Mouse (Mus musculus) stomach, embryonic 14.5 days (tissue): ENCODE data around the gene Pcdh15. TPM values are rescaled to one million over a fixed set of nuclear protein-coding genes. Genes with fewer than 3 reads are reported as not detected.

Experiments used
- ATAC-seq: fragments of 200-750 bp; cut with Nextera tagmentation; 2 replicates; pipeline ENCODE4 v1.8.0; 2017; ENCODE audit warnings: low read depth, moderate TSS enrichment; ENCODE audit not compliant: insufficient number of reproducible peaks, insufficient read depth, low FRiP score
- H3K27ac ChIP-seq: fragments of 300-500 bp; sonication (generic); 2 replicates; pipeline ENCODE4 v1.5.1; 2014; ENCODE audit warnings: mild to moderate bottlenecking, low read length, moderate library complexity, mixed read lengths
- H3K27me3 ChIP-seq: fragments of 300-500 bp; sonication (generic); 2 replicates; pipeline ENCODE4 v1.6.1; 2014; ENCODE audit warnings: low read length, control low read depth, mixed read lengths; ENCODE audit not compliant: control insufficient read depth, insufficient read depth
- H3K36me3 ChIP-seq: fragments of 300-500 bp; sonication (generic); 2 replicates; pipeline ENCODE4 v1.6.1; 2014; ENCODE audit warnings: mild to moderate bottlenecking, control low read depth, low read length, moderate library complexity, mixed read lengths; ENCODE audit not compliant: control insufficient read depth, insufficient read depth
- H3K4me1 ChIP-seq: fragments of 300-500 bp; sonication (generic); 2 replicates; pipeline ENCODE4 v1.6.1; 2014; ENCODE audit warnings: low read length, control low read depth, mixed read lengths; ENCODE audit not compliant: control insufficient read depth, insufficient read depth
- H3K4me2 ChIP-seq: fragments of 300-500 bp; sonication (generic); replicated peaks from 2 replicates; pipeline ENCODE4 v1.6.1; 2014; ENCODE audit warnings: low read depth, low read length, control low read depth
- H3K4me3 ChIP-seq: fragments of 300-500 bp; sonication (generic); 2 replicates; pipeline ENCODE4 v1.5.1; 2014; ENCODE audit warnings: low read depth, low read length, control low read depth
- H3K9ac ChIP-seq: fragments of 300-500 bp; sonication (generic); replicated peaks from 2 replicates; pipeline ENCODE4 v1.6.1; 2014; ENCODE audit warnings: low read depth, mild to moderate bottlenecking, control low read depth, low read length, moderate library complexity, mixed read lengths
- H3K9me3 ChIP-seq: fragments of 300-500 bp; sonication (generic); 2 replicates; pipeline ENCODE4 v1.6.1; 2016; ENCODE audit warnings: low read depth, low read length, control low read depth; ENCODE audit not compliant: control insufficient read depth
- WGBS: fragments of 180-500 bp; shearing (Covaris S2); extraction: QIAGEN DNeasy Blood & Tissue Kit; methylation state at CpG from one replicate; pipeline ENCODE4 v1.1.7; 2014; 5-methylcytosine and 5-hydroxymethylcytosine counted together
- polyA plus RNA-seq: library from polyadenylated mRNA; unstranded; fragments of >200 nt; fragmentation: Nextera tagmentation; extraction: Ambion mirVana; gene quantifications from 2 replicates; pipeline ENCODE4 v1.2.1, GENCODE M21; 2014

Pcdh15 gene
- polyA plus RNA-seq, 1 experiment from 2014 or later = 3.4 TPM

GRCm38 (mm10) chr10:74555326-74555725 is 1456.2 kb downstream of the Pcdh15 start:
- no peaks in the 10 kb centered on the region for H3K4me1 ChIP-seq
- 58% methylated on average over 2 of the region's 2 CpGs for WGBS
- no peak for ATAC-seq

DNA sequence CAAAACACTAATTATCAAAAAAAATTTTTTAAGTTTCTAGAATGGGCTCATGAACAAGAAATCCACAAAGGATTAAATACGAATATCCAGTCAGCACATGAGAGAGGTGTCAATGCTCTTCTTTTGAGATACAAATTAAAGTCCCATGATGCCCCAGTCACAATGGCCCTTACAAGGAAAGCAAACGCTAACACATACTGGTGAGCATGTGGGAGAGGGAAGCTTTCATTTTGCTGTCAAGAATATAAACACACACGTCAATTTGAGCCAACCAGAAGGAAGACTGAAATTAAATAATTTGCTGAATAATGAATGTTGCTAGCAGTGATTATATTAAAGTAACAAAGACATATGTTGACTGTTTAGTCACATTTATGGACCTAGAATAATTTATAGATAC is 1470.5 kb downstream of the Pcdh15 start:
- Histone ChIP-seq H3K36me3 (no peaks in the 10 kb centered on the region), H3K4me2 (no peak overlapping the region), H3K9me3 (no peaks in the 10 kb centered on the region), H3K27me3 (no peaks in the 10 kb centered on the region), H3K4me3 (no peak overlapping the region), H3K9ac (no peak overlapping the region), H3K4me1 (no peaks in the 10 kb centered on the region), H3K27ac (no peak overlapping the region)
- 63% methylated on average over 3 of the region's 3 CpGs for WGBS
- no peak for ATAC-seq

More at GRCm38 (mm10) chr10:74555326-74555725, 1456.2 kb downstream of the Pcdh15 start:
- Histone ChIP-seq H3K36me3 (no peaks in the 10 kb centered on the region), H3K27me3 (no peaks in the 10 kb centered on the region), H3K27ac (no peak overlapping the region), H3K4me2 (no peak overlapping the region), H3K9ac (no peak overlapping the region), H3K4me3 (no peak overlapping the region), H3K9me3 (no peaks in the 10 kb centered on the region)

GRCm38 (mm10) chr10:74579924-74580323 is 1480.8 kb downstream of the Pcdh15 start:
- no peak overlapping the region for H3K4me2 ChIP-seq
- WGBS = 85% methylated on average over 2 of the region's 2 CpGs
- H3K4me3 ChIP-seq = no peak overlapping the region
- no peaks in the 10 kb centered on the region for H3K4me1 ChIP-seq
- ATAC-seq = no peak
- H3K9ac ChIP-seq = no peak overlapping the region
- no peaks in the 10 kb centered on the region for H3K36me3 ChIP-seq
- no peak overlapping the region for H3K27ac ChIP-seq
- no peaks in the 10 kb centered on the region for H3K27me3 ChIP-seq
- no peaks in the 10 kb centered on the region for H3K9me3 ChIP-seq

- Histone ChIP-seq H3K9ac (no peak overlapping the region), H3K27me3 (no peaks in the 10 kb centered on the region), H3K36me3 (no peaks in the 10 kb centered on the region), H3K27ac (no peak overlapping the region), H3K4me3 (no peak overlapping the region), H3K4me2 (no peak overlapping the region), H3K4me1 (no peaks in the 10 kb centered on the region), H3K9me3 (no peaks in the 10 kb centered on the region)
- no peak for ATAC-seq
- 69% methylated on average over 3 of the region's 3 CpGs for WGBS
These were observed 1492.7 kb downstream of the Pcdh15 start for GRCm38 (mm10) chr10:74591799-74592198.

- no peaks in the 10 kb centered on the region for H3K27me3 ChIP-seq
- H3K4me1 ChIP-seq = no peaks in the 10 kb centered on the region
- no peak overlapping the region for H3K4me3 ChIP-seq
- no peak for ATAC-seq
- H3K9ac ChIP-seq = no peak overlapping the region
- no peaks in the 10 kb centered on the region for H3K9me3 ChIP-seq
- H3K4me2 ChIP-seq = no peak overlapping the region
- 77% methylated on average over 2 of the region's 2 CpGs for WGBS
- H3K27ac ChIP-seq = no peak overlapping the region
- no peaks in the 10 kb centered on the region for H3K36me3 ChIP-seq
These were observed 1508.5 kb downstream of the Pcdh15 start for GRCm38 (mm10) chr10:74607683-74608082.

DNA sequence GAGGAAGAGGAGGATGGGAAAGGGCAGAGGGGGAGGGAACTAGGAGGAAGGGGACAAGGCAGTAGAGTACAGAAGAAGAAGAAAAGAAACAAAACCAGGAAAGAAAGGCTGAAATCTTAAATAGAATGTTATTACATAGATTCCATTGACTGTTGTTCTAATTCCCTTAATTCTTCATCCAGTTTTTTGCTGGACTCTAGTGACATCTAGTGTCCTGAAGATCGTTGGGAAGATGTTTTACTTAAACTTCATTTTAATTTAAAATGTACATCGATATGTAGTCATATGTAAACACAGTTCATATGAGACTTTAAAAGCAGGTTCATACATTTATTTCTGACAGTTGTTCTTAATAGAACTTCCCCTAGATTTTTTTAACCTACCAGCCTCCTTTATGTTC is 1522.7 kb downstream of the Pcdh15 start:
- Histone ChIP-seq H3K9ac (no peak overlapping the region), H3K4me1 (no peaks in the 10 kb centered on the region), H3K4me2 (no peak overlapping the region), H3K36me3 (no peaks in the 10 kb centered on the region), H3K27ac (no peak overlapping the region), H3K9me3 (no peaks in the 10 kb centered on the region), H3K27me3 (no peaks in the 10 kb centered on the region), H3K4me3 (no peak overlapping the region)
- ATAC-seq = no peak
- 37% methylated on average over 2 of the region's 2 CpGs for WGBS

GRCm38 (mm10) chr10:74625715-74626114 is 1526.6 kb downstream of the Pcdh15 start:
- no peaks in the 10 kb centered on the region for H3K9me3 ChIP-seq
- no peaks in the 10 kb centered on the region for H3K27me3 ChIP-seq
- no peak overlapping the region for H3K9ac ChIP-seq
- H3K4me2 ChIP-seq = no peak overlapping the region
- no peak overlapping the region for H3K4me3 ChIP-seq
- ATAC-seq = no peak
- no peak overlapping the region for H3K27ac ChIP-seq
- no peaks in the 10 kb centered on the region for H3K36me3 ChIP-seq
- WGBS = 46% methylated on average over 4 of the region's 4 CpGs
- no peaks in the 10 kb centered on the region for H3K4me1 ChIP-seq

DNA sequence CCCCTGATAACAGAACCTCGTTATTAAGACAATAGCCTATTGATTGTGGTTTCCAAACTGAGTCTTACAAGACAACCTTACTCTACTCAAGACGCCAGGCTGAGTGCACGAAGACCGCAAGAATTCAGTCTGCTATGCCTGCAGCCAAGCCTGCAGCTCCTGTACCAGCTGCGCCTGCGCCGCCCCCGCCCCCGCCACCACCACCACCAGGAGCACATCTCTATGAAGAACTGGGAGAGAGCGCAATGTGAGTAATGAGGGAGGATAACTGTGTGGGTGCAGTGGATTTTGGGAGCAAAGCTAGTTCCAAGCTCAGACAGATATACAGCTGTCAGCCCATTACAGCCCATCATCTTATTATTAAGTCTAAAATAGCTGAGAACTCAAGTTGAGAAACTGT is 1527.5 kb downstream of the Pcdh15 start:
- no peak overlapping the region for H3K4me3 ChIP-seq
- WGBS = 50% methylated on average over 10 of the region's 10 CpGs

GRCm38 (mm10) chr10:74631314-74631713 is 1532.2 kb downstream of the Pcdh15 start:
- Histone ChIP-seq H3K4me1 (no peaks in the 10 kb centered on the region), H3K4me3 (no peak overlapping the region), H3K27ac (no peak overlapping the region), H3K9me3 (no peaks in the 10 kb centered on the region), H3K4me2 (no peak overlapping the region), H3K9ac (no peak overlapping the region), H3K36me3 (no peaks in the 10 kb centered on the region), H3K27me3 (no peaks in the 10 kb centered on the region)
- ATAC-seq = no peak
- WGBS = 83% methylated on average over 9 of the region's 9 CpGs

More for the DNA sequence above, 1527.5 kb downstream of the Pcdh15 start:
- no peaks in the 10 kb centered on the region for H3K27me3 ChIP-seq
- no peaks in the 10 kb centered on the region for H3K9me3 ChIP-seq
- H3K27ac ChIP-seq = no peak overlapping the region
- H3K9ac ChIP-seq = no peak overlapping the region
- no peak overlapping the region for H3K4me2 ChIP-seq
- no peak for ATAC-seq
- H3K4me1 ChIP-seq = no peaks in the 10 kb centered on the region
- H3K36me3 ChIP-seq = no peaks in the 10 kb centered on the region
